Mouse (Mus musculus) ES-E14 (cell line): Measurements from ENCODE around the gene BC004004.

Experiments used
- CHD2 ChIP-seq: IDR thresholded peaks from 2 replicates; pipeline ENCODE4 v1.6.1; 2014; ENCODE audit warnings: mild to moderate bottlenecking, low read depth, low read length, inconsistent platforms
- HCFC1 ChIP-seq: IDR thresholded peaks from 2 replicates; pipeline ENCODE4 v1.6.1; 2012; ENCODE audit warnings: low read length, inconsistent platforms, borderline replicate concordance; ENCODE audit not compliant: insufficient read depth
- MAFK ChIP-seq: IDR thresholded peaks from 2 replicates; pipeline ENCODE4 v1.6.1; 2014; ENCODE audit warnings: mild to moderate bottlenecking, low read depth, low read length, inconsistent platforms; ENCODE audit not compliant: insufficient read depth
- ZC3H11A ChIP-seq: IDR thresholded peaks from 2 replicates; pipeline ENCODE4 v1.6.1; 2012; ENCODE audit warnings: low read depth, mild to moderate bottlenecking, inconsistent platforms, low read length, borderline replicate concordance

DNA sequence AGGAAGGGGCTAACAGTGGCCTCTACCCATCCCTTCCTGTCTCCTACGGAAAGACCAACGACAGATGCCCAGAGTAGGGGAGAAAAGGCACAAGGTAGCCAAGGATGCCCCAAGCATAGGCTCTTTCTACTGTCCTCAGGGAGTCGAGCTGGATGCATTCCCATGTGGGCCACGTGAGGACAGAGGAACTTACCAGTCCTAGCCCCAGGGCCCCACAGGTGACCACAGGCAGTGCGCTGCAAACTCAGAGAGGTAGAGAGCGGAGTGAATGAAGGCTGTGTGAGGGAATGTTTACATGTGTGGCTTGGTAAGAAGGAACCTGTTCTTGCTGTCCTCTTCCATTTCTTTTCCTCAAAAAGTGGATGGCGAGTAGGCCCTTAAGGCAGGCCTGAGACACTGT, 37.3 kb downstream of the BC004004 start:
- TF ChIP-seq HCFC1 (no peak), CHD2 (no peak), ZC3H11A (no peak), MAFK (no peak)
